Mouse (Mus musculus) forebrain, embryonic 11.5 days (tissue): ENCODE results near the gene Fbln5. TPM values are rescaled to one million over a fixed set of nuclear protein-coding genes. Genes with fewer than 3 reads are reported as not detected.

Source experiments
- ATAC-seq: fragments of 200-750 bp; cut with Nextera tagmentation; replicated peaks from 2 replicates; pipeline ENCODE4 v1.8.0; 2017; ENCODE audit warnings: moderate TSS enrichment; ENCODE audit not compliant: low FRiP score
- DNase-seq: peaks from one replicate; pipeline ENCODE4 v3.0.0-alpha.2; 2017; ENCODE audit warnings: low spot score
- H3K27ac ChIP-seq: fragments of 300-500 bp; sonication (generic); 2 replicates; pipeline ENCODE4 v1.5.1; 2014; ENCODE audit warnings: low read depth, low read length
- H3K27me3 ChIP-seq: fragments of 300-500 bp; sonication (generic); 2 replicates; pipeline ENCODE4 v1.6.1; 2014; ENCODE audit warnings: mild to moderate bottlenecking, low read length, mixed read lengths; ENCODE audit not compliant: control insufficient read depth, insufficient read depth
- H3K36me3 ChIP-seq: fragments of 300-500 bp; sonication (generic); 2 replicates; pipeline ENCODE4 v1.6.1; 2014; ENCODE audit warnings: mild to moderate bottlenecking, low read length, moderate library complexity, mixed read lengths; ENCODE audit not compliant: control insufficient read depth, insufficient read depth
- H3K4me1 ChIP-seq: fragments of 300-500 bp; sonication (generic); replicated peaks from 2 replicates; pipeline ENCODE4 v1.6.1; 2014; ENCODE audit warnings: low read length, mixed read lengths; ENCODE audit not compliant: control insufficient read depth, insufficient read depth
- H3K4me2 ChIP-seq: fragments of 300-500 bp; sonication (generic); 2 replicates; pipeline ENCODE4 v1.6.1; 2014; ENCODE audit warnings: low read depth, mild to moderate bottlenecking, low read length, moderate library complexity, mixed read lengths; ENCODE audit not compliant: severe bottlenecking
- H3K4me3 ChIP-seq: fragments of 300-500 bp; sonication (generic); 2 replicates; pipeline ENCODE4 v1.5.1; 2014; ENCODE audit warnings: low read depth, low read length
- H3K9ac ChIP-seq: fragments of 300-500 bp; sonication (generic); 2 replicates; pipeline ENCODE4 v1.6.1; 2014; ENCODE audit warnings: low read length
- H3K9me3 ChIP-seq: fragments of 300-500 bp; sonication (generic); 2 replicates; pipeline ENCODE4 v1.6.1; 2016; ENCODE audit warnings: low read length, mixed read lengths; ENCODE audit not compliant: control insufficient read depth
- WGBS: fragments of 180-500 bp; shearing (Covaris S2); extraction: QIAGEN DNeasy Blood & Tissue Kit; methylation state at CpG from one replicate; pipeline ENCODE4 v1.1.7; 2014; 5-methylcytosine and 5-hydroxymethylcytosine counted together
- polyA plus RNA-seq: library from polyadenylated mRNA; unstranded; fragments of >200 nt; fragmentation: Nextera tagmentation; extraction: Ambion mirVana; gene quantifications from 2 replicates; pipeline ENCODE4 v1.2.1, GENCODE M21; 2014

Gene Fbln5
- polyA plus RNA-seq, 1 experiment from 2014 or later: 9.2 TPM

- Histone ChIP-seq H3K4me2 (no peak overlapping the region), H3K4me1 (no peaks in the 10 kb centered on the region), H3K27ac (no peak overlapping the region), H3K27me3 (no peaks in the 10 kb centered on the region), H3K9ac (no peak overlapping the region), H3K9me3 (no peaks in the 10 kb centered on the region), H3K4me3 (no peak overlapping the region), H3K36me3 (no peaks in the 10 kb centered on the region; the same call in 1 of the 2 replicates)
- ATAC-seq: no peak
- DNase-seq: no peak
- 90% methylated on average over 4 of the region's 4 CpGs for WGBS
Observed at GRCm38 (mm10) chr12:101834715-101835114, 15.9 kb upstream of the Fbln5 start.

- Histone ChIP-seq H3K4me3 (no peak overlapping the region), H3K27me3 (no peaks in the 10 kb centered on the region), H3K9ac (no peak overlapping the region), H3K27ac (no peak overlapping the region), H3K4me1 (no peaks in the 10 kb centered on the region), H3K9me3 (no peaks in the 10 kb centered on the region), H3K36me3 (no peaks in the 10 kb centered on the region; the same call in 1 of the 2 replicates), H3K4me2 (no peak overlapping the region)
- ATAC-seq (no peak), DNase-seq (no peak)
- 94% methylated on average over 8 of the region's 8 CpGs for WGBS
Observed at GRCm38 (mm10) chr12:101833776-101834175, 14.9 kb upstream of the Fbln5 start.

GRCm38 (mm10) chr12:101833115-101833506, 14.3 kb upstream of the Fbln5 start:
- 95% methylated on average over 6 of the region's 6 CpGs for WGBS
- DNase-seq (no peak), ATAC-seq (no peak)
- Histone ChIP-seq H3K9me3 (no peaks in the 10 kb centered on the region), H3K4me1 (no peaks in the 10 kb centered on the region), H3K9ac (no peak overlapping the region), H3K27me3 (no peaks in the 10 kb centered on the region), H3K36me3 (no peaks in the 10 kb centered on the region; the same call in 1 of the 2 replicates), H3K27ac (no peak overlapping the region), H3K4me2 (no peak overlapping the region), H3K4me3 (no peak overlapping the region)

- Histone ChIP-seq H3K4me3 (no peak overlapping the region), H3K27me3 (no peaks in the 10 kb centered on the region), H3K27ac (no peak overlapping the region), H3K4me2 (no peak overlapping the region), H3K9ac (no peak overlapping the region), H3K36me3 (no peaks in the 10 kb centered on the region; the same call in 1 of the 2 replicates), H3K9me3 (no peaks in the 10 kb centered on the region), H3K4me1 (no peaks in the 10 kb centered on the region)
- ATAC-seq (no peak), DNase-seq (no peak)
- 88% methylated on average over 7 of the region's 7 CpGs for WGBS
Observed at GRCm38 (mm10) chr12:101832179-101833114, 13.6 kb upstream of the Fbln5 start.

GRCm38 (mm10) chr12:101831221-101831620, 12.4 kb upstream of the Fbln5 start:
- ATAC-seq: no peak
- Histone ChIP-seq H3K4me1 (no peaks in the 10 kb centered on the region), H3K27ac (no peak overlapping the region), H3K4me3 (no peak overlapping the region), H3K36me3 (no peaks in the 10 kb centered on the region), H3K9ac (no peak overlapping the region), H3K9me3 (no peaks in the 10 kb centered on the region), H3K27me3 (no peaks in the 10 kb centered on the region), H3K4me2 (no peak overlapping the region)
- no peak for DNase-seq
- WGBS: 80% methylated on average over 4 of the region's 4 CpGs

GRCm38 (mm10) chr12:101823161-101823560, 4.3 kb upstream of the Fbln5 start:
- Histone ChIP-seq H3K36me3 (no peaks in the 10 kb centered on the region), H3K4me2 (no peak overlapping the region), H3K4me3 (no peak overlapping the region), H3K27me3 (no peaks in the 10 kb centered on the region; the same call in none of the 2 replicates), H3K9ac (no peak overlapping the region), H3K4me1 (peaks cover 3% of the 10 kb centered on the region; the same call in 1 of the 2 replicates), H3K9me3 (no peaks in the 10 kb centered on the region), H3K27ac (no peak overlapping the region)
- DNase-seq: no peak
- WGBS: 96% methylated on average over 4 of the region's 4 CpGs
- ATAC-seq: no peak

GRCm38 (mm10) chr12:101821596-101821995, 2.7 kb upstream of the Fbln5 start:
- Histone ChIP-seq H3K4me2 (no peak overlapping the region), H3K36me3 (no peaks in the 10 kb centered on the region), H3K4me3 (no peak overlapping the region), H3K4me1 (peaks cover 3% of the 10 kb centered on the region; the same call in 1 of the 2 replicates), H3K9me3 (no peaks in the 10 kb centered on the region), H3K27ac (no peak overlapping the region), H3K27me3 (no peaks in the 10 kb centered on the region; the same call in none of the 2 replicates), H3K9ac (no peak overlapping the region)
- DNase-seq (no peak), ATAC-seq (no peak)
- WGBS: 37% methylated on average over 3 of the region's 3 CpGs

- WGBS: 47% methylated on average over 9 of the region's 9 CpGs
- H3K27ac ChIP-seq: no peak overlapping the region
Observed at GRCm38 (mm10) chr12:101819570-101819969, 715 bp upstream of the Fbln5 start.

More at GRCm38 (mm10) chr12:101819570-101819969, 715 bp upstream of the Fbln5 start:
- H3K9me3 ChIP-seq: no peaks in the 10 kb centered on the region
- no peaks in the 10 kb centered on the region for H3K36me3 ChIP-seq
- no peaks in the 10 kb centered on the region; the same call in none of the 2 replicates for H3K27me3 ChIP-seq
- no peak overlapping the region for H3K9ac ChIP-seq
- peak overlapping the region; percentile 88 for H3K4me2 ChIP-seq
- H3K4me1 ChIP-seq: peaks cover 3% of the 10 kb centered on the region; the same call in 1 of the 2 replicates
- DNase-seq (no peak), ATAC-seq (peak; percentile 29)
- peak overlapping the region; percentile 42; the same call in 1 of the 2 replicates for H3K4me3 ChIP-seq
